Mouse (Mus musculus) erythroid progenitor cell, adult 5-6 weeks (primary cell): ENCODE measurements around the gene Trim38. TPM values are rescaled to one million over a fixed set of nuclear protein-coding genes. Genes with fewer than 3 reads are reported as not detected.
"Not testable (repeated sequence)": the region's sequence is repeated elsewhere in the genome, so short reads cannot be mapped to it uniquely, and the experiment has no call there.

ENCODE experiments used
- ATAC-seq: replicated peaks from 2 replicates; pipeline ENCODE4 v1.8.0; 2016; ENCODE audit warnings: moderate number of reproducible peaks, mild to moderate bottlenecking, moderate TSS enrichment, inconsistent platforms; ENCODE audit not compliant: poor library complexity, low FRiP score, severe bottlenecking
- total RNA-seq, 2 experiments: library from RNA; stranded (forward) in 1 of 2; stranded (reverse) in 1 of 2; fragments of 150-400 nt in 1 of 2; fragments of 186-747, 209-891 nt in 1 of 2; gene quantifications; 2 replicates each; pipeline versions ENCODE4 v1.2.3 to v1.2.4; 2015 to 2017; ENCODE audit warnings: low replicate concordance in 2 of 2

Gene Trim38
- total RNA-seq (2015; ENCODE audit: low replicate concordance) (not detected in 2 replicates), total RNA-seq (2017; ENCODE audit: low replicate concordance) (0.39 TPM in 1 of 2 replicates, not detected in the other)

GRCm38 (mm10) chr13:23769613-23770012 lies at the start of gene Trim38:
Trim38 (plus strand) TSS chr13:23769913.
- not testable (repeated sequence) for ATAC-seq

DNA sequence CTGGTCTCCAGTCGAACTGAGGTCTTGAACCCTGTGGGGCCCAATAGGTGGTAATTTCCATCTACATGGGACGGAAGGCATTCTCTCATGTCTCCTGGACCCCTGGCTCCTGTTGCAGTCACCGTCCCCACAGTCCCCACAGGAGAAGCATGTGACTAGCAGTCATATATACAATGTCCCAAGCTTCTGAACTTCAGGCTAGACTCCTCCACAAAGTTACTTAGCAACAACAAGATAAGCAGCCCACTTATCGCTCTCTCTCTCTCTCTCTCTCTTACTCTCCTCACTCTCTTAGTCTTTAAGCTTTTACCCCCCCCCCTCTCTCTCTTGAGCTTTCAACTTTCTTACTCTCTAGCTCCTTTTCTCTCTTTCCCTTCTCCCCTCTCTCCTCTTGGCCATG lies 45.5 kb upstream of the Trim38 start:
- no peak for ATAC-seq

- ATAC-seq = no peak
Measured at GRCm38 (mm10) chr13:23725213-23725612, 44.5 kb upstream of the Trim38 start.

GRCm38 (mm10) chr13:23728472-23729191 lies 41.1 kb upstream of the Trim38 start:
- peak; percentile 50 for ATAC-seq

DNA sequence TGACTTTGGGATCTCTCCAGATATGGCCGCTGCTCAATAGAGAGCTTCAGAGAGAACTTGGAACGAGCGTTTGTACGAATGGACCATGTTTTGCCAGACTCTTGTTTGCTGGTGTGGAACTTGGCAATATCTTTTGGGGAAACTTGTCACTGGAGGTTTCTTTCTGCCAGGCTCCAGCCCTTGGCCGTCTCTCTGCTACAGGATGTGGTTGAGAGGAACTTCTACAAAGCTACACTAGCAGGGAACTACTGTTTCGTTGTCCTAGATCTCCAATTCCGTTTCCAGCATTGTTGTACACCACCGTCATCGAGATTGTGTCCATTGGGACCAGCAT lies 40.6 kb upstream of the Trim38 start:
- ATAC-seq = no peak

DNA sequence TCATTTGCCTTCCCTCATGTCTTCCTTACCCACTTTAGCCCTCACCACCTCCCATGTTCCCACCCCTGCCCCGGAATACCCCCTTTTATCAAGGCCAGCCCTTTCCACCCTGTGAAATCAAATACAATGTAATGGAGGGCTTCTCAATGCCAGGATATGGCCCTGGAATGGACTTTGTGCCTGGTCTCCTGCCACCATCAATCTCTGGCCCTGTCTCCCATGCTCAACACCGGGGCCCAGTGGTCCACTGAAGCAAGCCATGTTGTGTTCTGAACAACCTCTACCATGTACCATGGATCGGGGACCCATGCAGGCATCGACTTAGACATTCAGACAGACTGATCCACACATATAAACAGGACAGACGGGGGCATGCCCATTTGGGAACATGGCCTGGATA lies 40.0 kb upstream of the Trim38 start:
- no peak for ATAC-seq

DNA sequence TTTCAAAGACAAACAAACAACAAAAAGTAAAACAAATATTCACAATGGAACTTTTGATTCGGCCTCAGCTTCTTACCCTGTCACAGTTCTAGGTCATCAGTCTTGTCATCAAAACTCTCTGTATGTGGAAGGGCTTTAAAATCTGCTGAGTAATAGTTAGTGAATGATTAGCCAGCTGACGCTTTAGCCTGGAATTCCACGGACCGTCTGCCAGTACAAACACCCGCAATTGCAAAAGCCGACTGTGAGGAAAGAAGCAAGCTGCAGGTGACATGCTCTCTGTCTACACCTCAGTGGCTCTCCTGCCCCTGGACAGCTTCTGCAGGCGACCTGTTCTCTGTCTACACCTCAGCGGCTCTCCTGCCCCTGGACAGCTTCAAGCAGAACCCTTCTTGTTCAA lies 39.2 kb upstream of the Trim38 start:
- ATAC-seq = no peak; the same call in 1 of the 2 replicates

DNA sequence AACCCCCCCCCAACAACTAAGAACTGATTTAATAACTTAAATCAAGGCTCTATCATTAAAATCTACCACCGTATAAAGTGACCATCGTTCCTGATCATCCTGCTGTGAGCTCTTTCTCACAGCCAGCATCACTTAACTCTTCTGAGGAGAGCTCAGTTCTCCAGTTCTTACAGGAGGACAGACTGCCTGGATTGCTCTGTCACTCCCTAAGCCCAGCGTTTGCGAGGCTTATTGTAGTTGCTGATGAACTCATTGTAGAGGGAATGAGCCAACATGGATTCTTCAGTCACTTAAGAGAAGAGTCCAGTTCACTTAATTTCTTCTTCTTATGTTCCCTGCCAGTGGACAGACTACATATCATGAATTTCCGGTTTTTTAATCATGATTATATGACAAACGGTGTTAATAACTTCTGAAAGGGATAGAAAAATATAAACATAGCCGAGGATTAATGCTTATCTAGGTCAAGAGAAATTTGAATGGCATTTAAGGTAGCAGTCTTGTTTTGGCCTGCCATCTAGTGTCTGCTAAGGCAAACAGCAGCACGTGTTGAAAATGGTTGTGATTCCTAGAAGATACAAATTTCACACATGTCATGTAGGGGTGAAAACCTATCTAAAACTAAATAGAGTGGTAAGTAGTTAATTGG lies 37.4 kb upstream of the Trim38 start:
- ATAC-seq = peak; percentile 87

DNA sequence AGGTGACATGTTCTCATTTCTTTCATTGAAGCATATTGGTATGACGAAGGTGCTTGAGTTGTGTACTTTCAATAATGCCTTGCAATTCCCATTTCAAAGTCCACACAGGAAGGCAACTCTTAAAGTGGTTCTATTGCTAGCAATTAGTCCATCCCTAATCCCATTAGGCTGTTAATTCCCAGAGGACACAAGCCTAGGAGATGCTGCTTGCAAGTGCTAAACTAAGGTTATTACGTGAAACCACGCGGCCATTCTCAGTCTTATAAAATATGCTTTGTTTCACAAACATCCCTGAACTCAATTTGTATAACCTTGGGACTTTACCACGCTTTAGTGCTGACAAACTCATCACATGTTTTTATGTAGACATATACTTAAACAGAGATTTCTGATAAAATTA lies 32.6 kb upstream of the Trim38 start:
- ATAC-seq = no peak

- ATAC-seq = no peak
Measured at GRCm38 (mm10) chr13:23738041-23738440, 31.7 kb upstream of the Trim38 start.

GRCm38 (mm10) chr13:23738677-23739068 lies 31.0 kb upstream of the Trim38 start, which contains the start of gene Hist1h1c:
Hist1h1c (plus strand) TSS chr13:23738808.
- ATAC-seq = peak; percentile 63

- ATAC-seq = peak; percentile 71
Measured at GRCm38 (mm10) chr13:23739069-23739921, 30.4 kb upstream of the Trim38 start.

DNA sequence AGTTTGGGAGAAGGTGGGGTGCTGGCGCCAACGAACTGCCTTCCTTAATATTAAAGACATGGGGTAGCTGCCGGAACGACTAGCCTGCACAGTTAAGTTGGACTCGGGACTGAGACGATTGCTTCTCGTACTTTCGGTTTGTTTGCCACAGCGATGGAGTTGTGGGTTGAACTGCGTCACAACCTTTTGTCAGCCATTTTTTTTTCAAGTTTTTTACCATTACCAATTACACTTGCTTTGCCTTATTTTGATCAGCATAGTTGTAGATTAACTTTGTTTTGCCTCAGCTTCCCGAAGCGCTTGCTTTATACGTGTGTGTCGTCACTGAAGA lies 29.8 kb upstream of the Trim38 start:
- ATAC-seq = no peak

- ATAC-seq = no peak
Measured at GRCm38 (mm10) chr13:23740256-23740840, 29.4 kb upstream of the Trim38 start.

DNA sequence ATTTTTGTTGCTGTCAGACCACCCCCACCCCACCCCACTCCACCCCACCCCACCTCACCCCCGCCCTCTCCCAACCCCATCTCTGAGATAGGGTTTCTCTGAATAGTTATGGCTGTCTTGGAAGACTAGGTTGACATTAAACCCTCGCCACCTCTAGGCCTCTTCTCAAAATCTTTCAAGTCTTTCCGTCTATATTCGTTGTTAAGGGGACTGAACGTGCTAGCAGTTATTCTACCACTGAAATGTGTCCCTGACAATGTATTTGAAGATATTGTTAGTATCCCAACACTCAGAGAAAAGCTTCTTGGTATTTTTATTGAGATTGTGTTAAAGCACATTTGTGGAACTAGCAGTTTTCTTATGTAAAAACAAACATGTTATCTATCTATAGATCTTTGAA lies 28.8 kb upstream of the Trim38 start:
- no peak for ATAC-seq

DNA sequence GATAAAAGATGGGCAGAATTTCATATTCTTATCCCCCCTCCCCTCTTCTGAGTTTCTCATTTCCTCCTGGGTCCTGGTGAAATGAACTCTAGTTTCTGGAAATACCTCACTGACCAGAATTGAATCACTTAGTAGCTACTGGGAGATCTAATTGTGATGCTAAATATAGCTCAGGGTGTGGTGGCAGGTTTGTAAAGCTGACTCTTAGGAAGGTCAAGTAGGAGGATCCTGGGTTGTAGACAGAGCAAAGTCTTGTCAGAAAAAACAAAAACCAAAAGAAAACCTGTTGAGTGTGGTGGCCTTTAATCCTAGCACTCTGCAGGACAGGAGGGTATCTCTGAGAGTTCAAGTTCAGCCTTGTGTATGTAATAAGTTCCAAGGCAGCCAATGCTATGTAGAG lies 27.7 kb upstream of the Trim38 start:
- no peak for ATAC-seq

DNA sequence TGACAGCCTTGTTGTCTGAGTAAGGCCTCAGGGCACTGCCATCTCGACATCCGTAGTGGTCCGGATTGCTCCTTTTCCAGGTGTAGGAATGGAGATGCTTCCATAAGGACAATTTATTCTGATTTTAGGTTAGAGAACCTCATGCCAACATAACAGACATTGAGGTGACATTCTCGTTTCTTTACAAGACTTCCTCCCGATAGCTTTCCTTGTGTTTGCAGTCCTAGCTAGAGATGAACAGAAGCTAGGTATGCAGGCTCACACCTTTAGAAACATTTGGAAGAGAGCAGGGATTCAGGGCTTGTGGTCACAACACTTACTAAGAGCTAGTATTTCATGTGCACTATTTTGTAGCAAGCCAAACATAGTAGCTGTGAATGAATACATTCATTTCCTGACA lies 26.5 kb upstream of the Trim38 start:
- ATAC-seq = no peak

DNA sequence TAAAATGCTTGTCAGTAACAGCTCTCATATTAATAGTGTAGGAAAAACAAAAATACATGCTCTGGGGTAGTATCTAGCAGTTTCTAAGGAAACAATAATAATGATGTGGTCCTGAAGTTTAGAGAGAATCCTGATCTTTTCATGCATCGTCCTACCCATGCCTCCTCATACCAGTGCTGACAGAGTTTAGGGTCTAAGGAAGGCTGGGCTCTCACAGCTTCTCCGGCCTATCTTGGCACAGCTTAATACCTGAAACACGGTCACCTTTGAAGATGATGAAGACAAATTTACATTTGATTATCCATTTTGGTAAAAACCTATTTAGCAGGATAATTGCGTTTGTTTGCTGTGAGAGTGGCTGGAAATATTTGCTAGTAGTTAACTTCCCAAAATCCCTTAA lies 25.8 kb upstream of the Trim38 start:
- ATAC-seq = no peak

GRCm38 (mm10) chr13:23744421-23745380 lies 25.0 kb upstream of the Trim38 start:
- ATAC-seq = no peak
